20 mouse cellular contexts compared by ENCODE assay signal in genomic region chr6:31325621-31326020, GRCm38 (mm10).
DNase-seq lines count a peak whose midpoint lies in the region; TF ChIP-seq lines count a peak whose summit lies in the region.
"Had no signal": no experiment of that assay in that cellular context is flagged by ENCODE, and none has a peak within 500 bp of the region (broad histone marks: within the 10 kb centered on the region; RNA-seq: fewer than 3 reads in every experiment).

No protein-coding gene starts in this region.

- TF ChIP-seq CTCF in left cerebral cortex, adult 2 months (IDR thresholded peaks at IDR 0.05) = no peak

- intact Hi-C loops in left cerebral cortex, adult 2 months (cut with DNase I) = no loop called here

- H3K4me3 ChIP-seq in left cerebral cortex, adult 2 months = no peak overlapping the region
- H3K4me3 ChIP-seq: embryonic facial prominence, embryonic 15.5 days; erythroblast, embryonic 14.5 days; forebrain, embryonic 10.5 days; heart, embryonic 10.5 days had no signal

- H3K27ac ChIP-seq in left cerebral cortex, adult 2 months = peak overlapping the region; percentile 82
- H3K27ac ChIP-seq: embryonic facial prominence, embryonic 15.5 days; forebrain, embryonic 10.5 days; heart, embryonic 10.5 days had no signal

- DNase-seq in left cerebral cortex, adult 2 months (ENCODE audit: extremely low spot score in 1 of 2, low spot score in 2 of 2) = no peak
- DNase-seq in left cerebral cortex, adult 11 months (ENCODE audit: low spot score) = no peak
- DNase-seq in 416B (ENCODE audit: low read depth) = peak; percentile 20
- DNase-seq in CD4-positive helper T cell, adult 2 months (ENCODE audit: low read depth, low spot score) = peak; percentile 9
- DNase-seq in induced T-regulatory cell, adult 2 months (ENCODE audit: low read depth) = peak; percentile 51
- DNase-seq in cerebellum, adult 9-10 months = no peak
- DNase-seq in Muller cell, postnatal 12 days (ENCODE audit: inconsistent ontology term) = no peak
- DNase-seq in kidney, adult 18-20 months = no peak
- DNase-seq: adrenal gland, postnatal 25 days; B cell, adult 2 months; cerebellum, adult 18-20 months; cerebellum, postnatal 10 days; embryo, embryonic 11 days; gastrocnemius, postnatal 36 days; heart, adult 18-20 months; heart, postnatal 10 days had no signal

Comparison
In these comparisons a context has a peak if more than half of its experiments do, and no peak if none do; other contexts are left out.
1. DNase-seq: peak in 416B (single experiment), CD4-positive helper T cell, adult 2 months (single experiment) and induced T-regulatory cell, adult 2 months (single experiment); none in left cerebral cortex, adult 2 months (0 of 2), left cerebral cortex, adult 11 months (single experiment), cerebellum, adult 9-10 months (single experiment), Muller cell, postnatal 12 days (single experiment) and kidney, adult 18-20 months (single experiment).